Mouse (Mus musculus): ENCODE measurements around the gene Hipk4. TPM values are rescaled to one million over a fixed set of nuclear protein-coding genes. Genes with fewer than 3 reads are reported as not detected.
"Not testable (repeated sequence)": the region's sequence is repeated elsewhere in the genome, so short reads cannot be mapped to it uniquely, and the experiment has no call there.

Gene Hipk4
- polyA plus RNA-seq, 1 experiment from 2014 or later: 0.09 TPM

DNA sequence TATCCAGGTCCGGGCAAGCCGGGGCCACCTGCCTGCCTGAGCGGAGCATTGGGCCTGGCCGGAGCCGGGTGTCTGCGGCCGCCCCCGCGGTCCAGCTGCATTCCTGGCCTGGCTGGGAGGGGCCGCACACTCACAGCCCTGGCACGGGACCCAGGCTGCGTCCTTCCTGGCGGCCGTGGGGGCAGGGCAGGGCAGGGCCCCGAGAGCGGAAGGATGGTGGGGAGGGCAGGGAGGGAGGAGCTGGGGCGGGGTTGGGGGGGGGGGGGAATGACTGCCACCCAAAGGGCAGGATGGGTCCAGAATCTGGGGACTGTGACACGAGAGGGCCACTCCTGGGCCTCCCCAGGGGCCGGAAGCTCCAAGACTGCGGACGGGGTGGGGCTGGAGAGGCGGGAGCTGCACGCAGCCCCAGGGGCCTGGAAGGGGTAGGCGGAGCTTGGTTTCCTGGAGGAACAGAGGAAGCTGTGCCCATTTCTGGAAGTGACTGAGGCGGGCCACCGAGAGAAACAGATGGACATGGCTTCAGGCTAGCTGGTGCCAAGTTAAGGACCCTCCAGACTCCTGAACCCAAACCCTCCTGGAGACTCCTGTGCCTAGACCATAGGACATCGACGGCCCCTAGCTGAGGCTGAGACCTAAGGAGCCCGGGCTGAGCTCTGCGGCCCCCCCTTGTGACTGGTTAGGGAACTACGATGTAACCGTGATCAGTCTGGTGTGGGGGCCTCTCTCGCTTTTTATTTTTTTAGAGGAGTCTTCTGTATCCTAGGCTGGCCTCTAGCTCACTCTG is 32.3 kb upstream of the Hipk4 start:
- H3K9ac ChIP-seq (ENCODE audit: low read depth, low read length): peak overlapping the region; percentile 78

GRCm38 (mm10) chr7:27491856-27492255 is 31.2 kb upstream of the Hipk4 start:
- peak overlapping the region; percentile 88 for H3K4me2 ChIP-seq (ENCODE audit: low read depth, low read length)
- peak overlapping the region; percentile 94 for H3K27ac ChIP-seq (ENCODE audit: low read length)
- H3K27me3 ChIP-seq (ENCODE audit: control insufficient read depth, insufficient read depth, low read depth, low read length): no peaks in the 10 kb centered on the region
- ATAC-seq (ENCODE audit: low read depth): no peak
- peaks cover 42% of the 10 kb centered on the region for H3K4me1 ChIP-seq (ENCODE audit: control insufficient read depth, low read depth, low read length)
- peak overlapping the region; percentile 78; the same call in 1 of the 2 replicates for H3K9ac ChIP-seq (ENCODE audit: low read depth, low read length)
- 74% methylated on average over 7 of the region's 7 CpGs for WGBS (ENCODE audit: insufficient replicate concordance)
- peaks cover 10% of the 10 kb centered on the region for H3K36me3 ChIP-seq (ENCODE audit: control insufficient read depth, insufficient read depth)
- H3K9me3 ChIP-seq (replicated peaks; ENCODE audit: control insufficient read depth, low read length): no peaks in the 10 kb centered on the region
- H3K4me3 ChIP-seq (ENCODE audit: low read depth, low read length): peak overlapping the region; percentile 65; the same call in 1 of the 2 replicates

More for the DNA sequence above, 32.3 kb upstream of the Hipk4 start:
- ATAC-seq (ENCODE audit: low read depth): peak; percentile 82
- Histone ChIP-seq H3K27me3 (ENCODE audit: control insufficient read depth, insufficient read depth, low read depth, low read length) (no peaks in the 10 kb centered on the region), H3K9me3 (replicated peaks; ENCODE audit: control insufficient read depth, low read length) (no peaks in the 10 kb centered on the region), H3K36me3 (ENCODE audit: control insufficient read depth, insufficient read depth) (peaks cover 10% of the 10 kb centered on the region), H3K4me1 (ENCODE audit: control insufficient read depth, low read depth, low read length) (peaks cover 43% of the 10 kb centered on the region), H3K4me2 (ENCODE audit: low read depth, low read length) (peak overlapping the region; percentile 88), H3K4me3 (ENCODE audit: low read depth, low read length) (peak overlapping the region; percentile 65), H3K27ac (ENCODE audit: low read length) (peak overlapping the region; percentile 94)
- under 1% methylated on average over 31 of the region's 33 CpGs for WGBS (ENCODE audit: insufficient replicate concordance)

- Histone ChIP-seq H3K27me3 (ENCODE audit: control insufficient read depth, insufficient read depth, low read depth, low read length) (no peaks in the 10 kb centered on the region), H3K9me3 (replicated peaks; ENCODE audit: control insufficient read depth, low read length) (no peaks in the 10 kb centered on the region), H3K4me3 (ENCODE audit: low read depth, low read length) (no peak overlapping the region), H3K4me1 (ENCODE audit: control insufficient read depth, low read depth, low read length) (peaks cover 47% of the 10 kb centered on the region), H3K4me2 (ENCODE audit: low read depth, low read length) (no peak overlapping the region), H3K9ac (ENCODE audit: low read depth, low read length) (no peak overlapping the region), H3K27ac (ENCODE audit: low read length) (no peak overlapping the region), H3K36me3 (ENCODE audit: control insufficient read depth, insufficient read depth) (peaks cover 10% of the 10 kb centered on the region)
- ATAC-seq (ENCODE audit: low read depth): no peak
- 47% methylated on average over 3 of the region's 3 CpGs for WGBS (ENCODE audit: insufficient replicate concordance)
These were observed 30.0 kb upstream of the Hipk4 start for GRCm38 (mm10) chr7:27493022-27493421.

- peaks cover 43% of the 10 kb centered on the region for H3K4me1 ChIP-seq (ENCODE audit: control insufficient read depth, low read depth, low read length)
- no peak for ATAC-seq (ENCODE audit: low read depth)
- no peaks in the 10 kb centered on the region for H3K9me3 ChIP-seq (replicated peaks; ENCODE audit: control insufficient read depth, low read length)
- no peak overlapping the region for H3K4me2 ChIP-seq (ENCODE audit: low read depth, low read length)
- no peak overlapping the region for H3K9ac ChIP-seq (ENCODE audit: low read depth, low read length)
- no peak overlapping the region for H3K27ac ChIP-seq (ENCODE audit: low read length)
- WGBS (ENCODE audit: insufficient replicate concordance): 76% methylated on average over 5 of the region's 5 CpGs
- H3K36me3 ChIP-seq (ENCODE audit: control insufficient read depth, insufficient read depth): peaks cover 10% of the 10 kb centered on the region
- no peak overlapping the region for H3K4me3 ChIP-seq (ENCODE audit: low read depth, low read length)
- H3K27me3 ChIP-seq (ENCODE audit: control insufficient read depth, insufficient read depth, low read depth, low read length): no peaks in the 10 kb centered on the region
These were observed 29.6 kb upstream of the Hipk4 start for GRCm38 (mm10) chr7:27493450-27493849.

GRCm38 (mm10) chr7:27494659-27495367 is 28.3 kb upstream of the Hipk4 start:
- H3K4me3 ChIP-seq (ENCODE audit: low read depth, low read length); ATAC-seq (ENCODE audit: low read depth); H3K27ac ChIP-seq (ENCODE audit: low read length); H3K4me2 ChIP-seq (ENCODE audit: low read depth, low read length); H3K9me3 ChIP-seq (replicated peaks; ENCODE audit: control insufficient read depth, low read length); H3K9ac ChIP-seq (ENCODE audit: low read depth, low read length); H3K36me3 ChIP-seq (ENCODE audit: control insufficient read depth, insufficient read depth); H3K27me3 ChIP-seq (ENCODE audit: control insufficient read depth, insufficient read depth, low read depth, low read length): not testable (repeated sequence)
- H3K4me1 ChIP-seq (ENCODE audit: control insufficient read depth, low read depth, low read length): peaks cover 29% of the 10 kb centered on the region
- WGBS (ENCODE audit: insufficient replicate concordance): 76% methylated on average over 9 of the region's 9 CpGs

GRCm38 (mm10) chr7:27499036-27499435 is 24.0 kb upstream of the Hipk4 start, which contains the start of gene Prx:
TSS of gene Prx (plus strand) at chr7:27499324.
- WGBS (ENCODE audit: insufficient replicate concordance): 57% methylated on average over 3 of the region's 3 CpGs

GRCm38 (mm10) chr7:27501620-27502019 is 21.4 kb upstream of the Hipk4 start:
- Histone ChIP-seq H3K4me3 (ENCODE audit: low read depth, low read length) (no peak overlapping the region), H3K27ac (ENCODE audit: low read length) (no peak overlapping the region), H3K4me2 (ENCODE audit: low read depth, low read length) (no peak overlapping the region), H3K9me3 (replicated peaks; ENCODE audit: control insufficient read depth, low read length) (no peaks in the 10 kb centered on the region), H3K4me1 (ENCODE audit: control insufficient read depth, low read depth, low read length) (peaks cover 13% of the 10 kb centered on the region), H3K36me3 (ENCODE audit: control insufficient read depth, insufficient read depth) (no peaks in the 10 kb centered on the region), H3K27me3 (ENCODE audit: control insufficient read depth, insufficient read depth, low read depth, low read length) (no peaks in the 10 kb centered on the region), H3K9ac (ENCODE audit: low read depth, low read length) (no peak overlapping the region)
- ATAC-seq (ENCODE audit: low read depth): no peak
- 45% methylated on average over 4 of the region's 4 CpGs for WGBS (ENCODE audit: insufficient replicate concordance)

More at GRCm38 (mm10) chr7:27499036-27499435, 24.0 kb upstream of the Hipk4 start, which contains the start of gene Prx:
- no peak within 1 kb of the TSS for H3K4me2 ChIP-seq (ENCODE audit: low read depth, low read length)
- H3K4me3 ChIP-seq (ENCODE audit: low read depth, low read length): no peak within 1 kb of the TSS
- no peak within 1 kb of the TSS for H3K27ac ChIP-seq (ENCODE audit: low read length)
- H3K4me1 ChIP-seq (ENCODE audit: control insufficient read depth, low read depth, low read length): peaks cover 10% of the 10 kb centered on the region
- no peak within 1 kb of the TSS for H3K9ac ChIP-seq (ENCODE audit: low read depth, low read length)
- no peak for ATAC-seq (ENCODE audit: low read depth)
- H3K27me3 ChIP-seq (ENCODE audit: control insufficient read depth, insufficient read depth, low read depth, low read length): no peaks in the 10 kb centered on the region
- H3K9me3 ChIP-seq (replicated peaks; ENCODE audit: control insufficient read depth, low read length): no peaks in the 10 kb centered on the region
- no peaks in the 10 kb centered on the region for H3K36me3 ChIP-seq (ENCODE audit: control insufficient read depth, insufficient read depth)

- Histone ChIP-seq H3K4me1 (ENCODE audit: control insufficient read depth, low read depth, low read length) (peaks cover 25% of the 10 kb centered on the region), H3K4me2 (ENCODE audit: low read depth, low read length) (peak overlapping the region; percentile 99), H3K9ac (ENCODE audit: low read depth, low read length) (peak overlapping the region; percentile 84), H3K4me3 (ENCODE audit: low read depth, low read length) (peak overlapping the region; percentile 83), H3K27me3 (ENCODE audit: control insufficient read depth, insufficient read depth, low read depth, low read length) (no peaks in the 10 kb centered on the region), H3K27ac (ENCODE audit: low read length) (peak overlapping the region; percentile 100), H3K9me3 (replicated peaks; ENCODE audit: control insufficient read depth, low read length) (no peaks in the 10 kb centered on the region), H3K36me3 (ENCODE audit: control insufficient read depth, insufficient read depth) (no peaks in the 10 kb centered on the region)
- 37% methylated on average over 9 of the region's 9 CpGs for WGBS (ENCODE audit: insufficient replicate concordance)
- ATAC-seq (ENCODE audit: low read depth): no peak
These were observed 16.2 kb upstream of the Hipk4 start for GRCm38 (mm10) chr7:27506765-27507370.
